Mouse (Mus musculus) heart, adult 8-10 months (tissue): ENCODE measurements at regions not wholly inside any gene's neighbourhood (a gene's known extent, or its start where the extent isn't known, plus 50 kb on each side); places are given as distances from the start of the nearest gene placed in this dataset.
"Not testable (repeated sequence)": the region's sequence is repeated elsewhere in the genome, so short reads cannot be mapped to it uniquely, and the experiment has no call there.

ENCODE experiments used
- DNase-seq: peaks from one replicate; pipeline ENCODE4 v3.0.0; 2022; ENCODE audit warnings: low spot score

GRCm38 (mm10) chr14:58356824-58357223 lies 286.5 kb downstream of the Fgf9 start:
- no peak for DNase-seq

DNA sequence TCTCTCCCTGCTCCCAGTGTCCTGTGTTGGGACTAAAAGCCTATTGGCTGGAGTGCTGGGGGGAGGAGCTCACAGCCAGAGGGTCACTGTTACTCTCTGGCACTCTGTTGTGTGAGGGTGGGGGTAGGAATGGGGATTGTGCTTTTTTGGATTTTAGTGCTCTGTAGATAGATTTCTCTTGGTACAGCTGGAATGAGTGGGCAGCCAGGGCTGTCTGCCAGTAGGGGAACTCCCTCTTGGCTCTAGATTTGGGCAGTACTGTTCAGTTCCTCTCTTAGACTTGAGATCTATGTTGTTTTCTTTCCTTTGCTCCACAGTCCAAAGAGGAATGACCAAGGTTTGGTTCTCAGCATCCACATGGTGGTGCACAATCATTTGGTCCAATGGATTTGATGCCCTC lies 282.6 kb downstream of the Fgf9 start:
- no peak for DNase-seq

GRCm38 (mm10) chr14:58336148-58336547 lies 265.8 kb downstream of the Fgf9 start:
- DNase-seq: no peak

DNA sequence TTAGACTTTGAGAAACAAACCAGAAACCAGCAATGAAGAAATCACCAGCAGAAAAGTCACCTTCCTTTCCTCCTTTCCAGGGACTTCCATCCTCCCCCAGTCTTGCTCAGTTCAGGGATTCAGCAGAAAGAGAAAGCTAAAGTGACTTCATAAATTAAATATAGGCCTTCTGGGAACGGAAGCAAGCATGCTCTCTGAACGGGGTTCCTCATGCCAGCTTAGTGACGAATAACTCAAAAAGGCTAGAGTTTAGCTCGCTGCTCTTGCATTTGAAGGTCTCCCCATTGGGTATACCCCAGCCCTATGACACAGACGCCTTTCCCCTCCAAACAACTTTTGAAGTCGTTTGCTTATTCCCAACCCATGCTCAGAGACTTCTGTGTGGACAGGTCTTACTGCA lies 252.8 kb downstream of the Fgf9 start:
- no peak for DNase-seq

DNA sequence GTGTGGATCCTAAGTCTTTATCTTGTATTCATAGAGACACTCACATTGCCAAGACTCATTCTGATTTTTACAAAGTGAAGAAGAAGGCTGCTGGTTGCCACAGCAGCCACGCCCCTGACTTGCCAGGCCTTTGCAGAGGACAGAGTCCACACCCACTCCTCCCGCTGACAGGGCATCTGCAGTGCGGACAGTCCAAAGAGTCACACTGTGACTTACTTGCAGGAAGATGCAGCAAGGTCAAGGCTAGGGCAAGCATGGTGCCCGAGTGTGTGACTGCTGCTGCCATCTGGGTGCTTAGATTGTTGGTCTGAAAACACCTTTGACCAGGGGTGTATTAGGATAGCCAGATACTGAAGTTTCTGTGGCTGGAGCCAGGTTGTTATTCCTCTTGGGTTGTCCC lies 252.1 kb downstream of the Fgf9 start:
- no peak for DNase-seq

DNA sequence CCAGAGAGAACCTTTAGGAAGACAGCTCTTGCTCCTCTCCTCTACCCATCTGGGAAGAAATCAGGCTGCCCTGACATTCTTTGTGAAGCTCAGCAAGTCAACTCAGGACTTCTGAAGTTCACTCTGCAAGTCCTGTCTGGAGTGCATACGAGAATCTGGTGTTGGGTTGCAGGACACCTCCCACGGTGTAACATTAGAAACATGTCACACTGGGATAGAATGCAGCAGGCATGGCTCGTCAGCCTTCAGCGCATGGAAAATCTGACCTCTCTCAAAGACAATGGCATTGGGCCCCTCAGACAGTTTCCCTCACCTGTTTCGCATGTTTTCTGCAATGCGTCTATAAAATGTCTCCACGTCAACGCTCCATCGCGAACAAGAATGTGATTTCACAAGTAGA lies 251.5 kb downstream of the Fgf9 start:
- DNase-seq: no peak

GRCm38 (mm10) chr14:58321234-58321633 lies 250.9 kb downstream of the Fgf9 start:
- DNase-seq: no peak

GRCm38 (mm10) chr14:58317640-58318039 lies 247.3 kb downstream of the Fgf9 start:
- DNase-seq: no peak

GRCm38 (mm10) chr14:58317231-58317630 lies 246.9 kb downstream of the Fgf9 start:
- no peak for DNase-seq

DNA sequence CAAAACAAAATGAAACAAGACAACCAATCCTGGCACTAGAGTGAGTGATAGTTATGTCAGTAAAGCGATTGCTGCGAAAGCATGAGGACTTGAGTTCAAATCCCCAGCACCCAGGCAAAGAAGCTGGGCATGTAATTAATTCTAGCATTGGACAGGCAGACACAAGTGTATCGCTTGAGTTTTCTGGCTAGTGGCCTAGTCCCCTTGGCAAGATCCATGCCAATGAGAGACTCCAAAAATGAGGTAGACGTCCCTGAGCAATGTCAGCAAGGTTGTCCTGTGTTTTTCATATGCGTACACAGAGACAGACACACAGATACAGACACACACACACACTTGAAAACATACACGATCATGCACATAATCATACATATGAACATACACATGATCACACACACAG lies 237.3 kb downstream of the Fgf9 start:
- no peak for DNase-seq

- no peak for DNase-seq
Observed at GRCm38 (mm10) chr14:58306832-58307521, 236.6 kb downstream of the Fgf9 start.

DNA sequence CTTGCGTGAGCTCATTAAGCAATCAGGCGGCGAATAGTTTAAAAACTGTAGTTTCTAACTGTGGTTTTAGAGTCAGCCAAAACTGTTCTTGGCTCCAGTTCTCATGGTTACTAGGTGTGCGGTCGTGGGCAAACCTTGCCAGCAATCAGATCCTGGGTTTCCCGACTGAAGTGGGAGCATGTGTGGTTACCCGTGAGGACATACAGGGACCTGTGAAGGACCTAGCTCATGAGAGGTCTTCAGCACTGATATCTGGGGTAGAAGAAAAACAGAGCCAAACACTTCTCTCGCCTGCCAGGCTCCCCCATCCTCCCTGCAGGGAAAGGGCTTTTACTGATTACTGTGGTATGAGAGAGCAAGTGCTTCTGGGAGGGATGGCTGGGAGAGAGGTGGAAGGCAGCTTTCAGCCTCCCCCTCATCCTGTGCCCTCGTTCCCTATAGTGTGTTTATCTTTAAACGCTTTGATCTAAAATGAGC lies 230.1 kb downstream of the Fgf9 start:
- DNase-seq: no peak

DNA sequence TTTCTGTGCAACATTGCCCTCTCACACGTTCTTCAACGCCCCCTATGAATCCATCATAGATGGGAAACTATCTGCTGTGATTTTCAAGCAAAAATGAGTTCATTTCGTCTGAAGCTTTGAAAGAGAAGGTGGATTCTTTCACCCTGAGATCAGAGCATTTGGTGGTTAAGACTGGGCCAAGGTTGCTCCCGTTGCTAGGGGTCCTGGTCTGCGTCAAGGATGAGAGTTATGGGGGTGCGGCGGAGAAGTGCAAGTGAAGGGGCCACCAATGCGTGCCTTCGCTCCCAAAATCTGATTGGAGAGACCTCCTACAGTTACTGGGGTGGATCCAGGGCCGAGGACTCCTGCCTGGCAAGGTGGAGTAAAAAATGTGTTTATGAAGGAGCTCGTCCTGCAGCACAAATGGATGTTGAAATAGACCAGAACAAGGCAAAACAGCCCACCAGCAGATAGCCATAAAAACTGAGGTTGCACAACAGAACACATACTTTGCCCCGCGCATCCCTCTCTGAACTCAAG lies 215.7 kb downstream of the Fgf9 start:
- no peak for DNase-seq

DNA sequence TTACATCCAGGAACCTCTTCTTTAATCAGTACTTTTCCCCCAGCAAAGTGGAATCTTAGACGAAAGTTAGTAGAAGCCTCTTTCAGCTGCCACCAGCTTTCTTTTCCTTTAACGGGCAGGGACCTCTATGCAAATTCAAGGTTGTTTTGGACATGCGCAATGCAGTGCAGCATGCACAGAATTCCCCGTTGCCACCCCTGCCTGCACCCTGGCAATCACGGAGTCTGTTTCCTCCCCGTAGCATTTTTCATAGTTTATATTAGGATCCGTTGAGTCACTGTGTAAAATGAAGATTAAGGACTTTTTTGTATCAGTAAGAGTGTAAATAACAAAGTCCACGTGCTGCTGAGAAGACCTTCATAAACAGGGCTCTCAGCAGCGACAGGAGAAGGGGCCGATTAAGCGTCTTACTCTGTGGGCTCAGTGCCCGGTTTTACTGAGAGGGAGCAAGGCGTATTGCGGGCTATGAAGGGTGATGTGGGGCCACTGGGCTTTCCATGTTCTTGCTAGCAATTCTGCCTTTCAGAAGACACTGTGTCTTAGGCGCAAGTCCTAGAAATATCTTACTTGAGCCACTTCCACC lies 212.5 kb downstream of the Fgf9 start:
- no peak for DNase-seq

GRCm38 (mm10) chr14:58282264-58282663 lies 211.9 kb downstream of the Fgf9 start:
- DNase-seq: no peak

- DNase-seq: not testable (repeated sequence)
Observed at GRCm38 (mm10) chr14:58274440-58274839, 204.1 kb downstream of the Fgf9 start.

- DNase-seq: no peak
Observed at GRCm38 (mm10) chr14:58273693-58274419, 203.5 kb downstream of the Fgf9 start.

GRCm38 (mm10) chr14:58265373-58265772 lies 195.0 kb downstream of the Fgf9 start:
- DNase-seq: no peak

GRCm38 (mm10) chr14:58264401-58264800 lies 194.1 kb downstream of the Fgf9 start:
- DNase-seq: no peak

- peak; percentile 6 for DNase-seq
Observed at GRCm38 (mm10) chr14:58253369-58253968, 183.1 kb downstream of the Fgf9 start.

- DNase-seq: no peak
Observed at GRCm38 (mm10) chr14:58225869-58226268, 155.5 kb downstream of the Fgf9 start.

DNA sequence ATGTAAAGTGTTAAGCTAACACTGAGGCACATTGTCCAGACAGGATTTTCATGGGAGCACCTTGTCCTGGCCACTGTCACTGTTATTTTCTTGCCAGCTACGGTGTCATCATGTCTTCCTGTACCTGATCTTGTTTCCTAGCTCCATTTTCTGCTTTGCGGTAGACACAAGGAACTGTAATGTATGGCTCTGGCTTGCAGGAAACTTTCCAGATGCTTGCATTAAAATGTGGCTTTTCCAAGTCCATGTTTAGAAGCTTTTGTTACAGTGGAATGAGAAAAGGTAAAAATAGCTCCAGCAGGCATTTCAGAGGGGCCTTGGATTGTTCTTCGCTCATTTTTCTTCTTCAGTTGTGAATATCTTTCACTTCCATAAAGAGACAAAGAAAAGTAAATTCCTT lies 154.1 kb downstream of the Fgf9 start:
- DNase-seq: no peak
